Mouse (Mus musculus) brain, embryonic 14.5 days (tissue): ENCODE results near the gene Tnrc6c.

ENCODE experiments used
- CTCF ChIP-seq: fragments of 200-500 bp; IDR thresholded peaks from 2 replicates; pipeline ENCODE4 v1.5.1; 2012; ENCODE audit warnings: inconsistent platforms, mild to moderate bottlenecking, moderate library complexity, borderline replicate concordance; ENCODE audit not compliant: insufficient read depth, insufficient read length; ENCODE audit errors: extremely low read depth
- POLR2A ChIP-seq: fragments of 200-500 bp; IDR thresholded peaks from 2 replicates; pipeline ENCODE4 v1.6.1; 2012; ENCODE audit warnings: mild to moderate bottlenecking, inconsistent platforms, borderline replicate concordance; ENCODE audit not compliant: poor library complexity, insufficient read depth, insufficient read length, severe bottlenecking; ENCODE audit errors: extremely low read depth

DNA sequence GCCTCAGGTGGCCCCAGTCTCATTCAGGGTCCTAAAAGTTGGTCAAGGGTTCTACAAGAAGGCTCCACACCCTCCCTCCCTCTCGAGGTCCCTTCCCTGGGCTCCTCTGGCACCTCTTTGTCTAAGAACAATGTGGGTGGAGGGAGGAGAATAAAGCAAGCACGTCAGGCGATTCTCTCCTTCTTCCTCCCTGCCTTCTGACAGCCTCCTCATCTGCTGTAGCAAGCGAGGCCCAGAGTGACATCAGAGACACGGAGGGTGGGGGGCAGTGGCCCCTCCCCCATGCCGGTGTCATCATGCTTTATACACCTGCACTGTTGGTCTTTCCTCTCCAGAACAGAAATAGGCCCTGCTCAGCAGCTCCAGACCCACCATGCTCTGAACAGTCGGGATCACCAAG, 45.1 kb upstream of the Tnrc6c start:
- no peak for TF ChIP-seq POLR2A
- no peak for TF ChIP-seq CTCF
